Mouse (Mus musculus): ENCODE results near the gene Krt78. TPM values are rescaled to one million over a fixed set of nuclear protein-coding genes. Genes with fewer than 3 reads are reported as not detected.

Krt78 gene
- polyA plus RNA-seq, 1 experiment from 2014 or later: not detected

GRCm38 (mm10) chr15:101922296-101922695 is 31.8 kb downstream of the Krt78 start:
- H3K36me3 ChIP-seq: no peaks in the 10 kb centered on the region
- H3K4me2 ChIP-seq (replicated peaks): no peak overlapping the region
- H3K9ac ChIP-seq (replicated peaks): no peak overlapping the region
- H3K9me3 ChIP-seq: no peaks in the 10 kb centered on the region
- H3K27ac ChIP-seq (replicated peaks): no peak overlapping the region
- no peak overlapping the region for H3K4me3 ChIP-seq
- no peaks in the 10 kb centered on the region for H3K27me3 ChIP-seq
- no peaks in the 10 kb centered on the region for H3K4me1 ChIP-seq
- WGBS: 83% methylated on average over 2 of the region's 2 CpGs
- ATAC-seq (ENCODE audit: low FRiP score, low read depth): no peak

- ATAC-seq (ENCODE audit: low FRiP score, low read depth): no peak
- no peaks in the 10 kb centered on the region for H3K36me3 ChIP-seq
- H3K27ac ChIP-seq (replicated peaks): no peak overlapping the region
- no peaks in the 10 kb centered on the region for H3K4me1 ChIP-seq
- no peak overlapping the region for H3K9ac ChIP-seq (replicated peaks)
- no peak overlapping the region for H3K4me2 ChIP-seq (replicated peaks)
- no peaks in the 10 kb centered on the region for H3K9me3 ChIP-seq
- no peaks in the 10 kb centered on the region for H3K27me3 ChIP-seq
- WGBS: 78% methylated on average over 2 of the region's 2 CpGs
- no peak overlapping the region for H3K4me3 ChIP-seq
Measured at GRCm38 (mm10) chr15:101916072-101916471, 38.0 kb downstream of the Krt78 start.

- ATAC-seq (ENCODE audit: low FRiP score, low read depth): no peak
- whole genome bisulfite sequencing: 88% methylated on average over 5 of the region's 5 CpGs
- H3K27ac ChIP-seq (replicated peaks): no peak overlapping the region
- no peaks in the 10 kb centered on the region for H3K36me3 ChIP-seq
- H3K4me3 ChIP-seq: no peak overlapping the region
- H3K9ac ChIP-seq (replicated peaks): no peak overlapping the region
- H3K4me1 ChIP-seq: no peaks in the 10 kb centered on the region
- no peaks in the 10 kb centered on the region for H3K27me3 ChIP-seq
- H3K4me2 ChIP-seq (replicated peaks): no peak overlapping the region
- no peaks in the 10 kb centered on the region for H3K9me3 ChIP-seq
Measured at GRCm38 (mm10) chr15:101904849-101905248, 49.2 kb downstream of the Krt78 start.

GRCm38 (mm10) chr15:101902171-101903149 is 51.6 kb downstream of the Krt78 start:
- Histone ChIP-seq H3K9ac (replicated peaks) (no peak overlapping the region), H3K4me3 (no peak overlapping the region), H3K4me2 (replicated peaks) (no peak overlapping the region), H3K27ac (replicated peaks) (no peak overlapping the region), H3K27me3 (no peaks in the 10 kb centered on the region), H3K9me3 (no peaks in the 10 kb centered on the region), H3K4me1 (no peaks in the 10 kb centered on the region), H3K36me3 (no peaks in the 10 kb centered on the region)
- no peak for ATAC-seq (ENCODE audit: low FRiP score, low read depth)
- 54% methylated on average over 12 of the region's 12 CpGs for WGBS

Other genes starting within 250 kb of the Krt78 start
- gene Krt5, start 241.4 kb downstream of the Krt78 start, polyA plus RNA-seq (2016; fragmentation: Nextera tagmentation; extraction: Ambion mirVana): 5.3 and 7.9 TPM in 2 replicates
- not detected in 2 replicates for gene Krt71, start 211.2 kb downstream of the Krt78 start, polyA plus RNA-seq (2016; fragmentation: Nextera tagmentation; extraction: Ambion mirVana)
- not detected in 2 replicates for gene Krt72, start 167.8 kb downstream of the Krt78 start, polyA plus RNA-seq (2016; fragmentation: Nextera tagmentation; extraction: Ambion mirVana)
- 0.34 TPM in 2 replicates for gene Krt73, start 151.9 kb downstream of the Krt78 start, polyA plus RNA-seq (2016; fragmentation: Nextera tagmentation; extraction: Ambion mirVana)
- gene Krt2, start 136.1 kb downstream of the Krt78 start, polyA plus RNA-seq (2016; fragmentation: Nextera tagmentation; extraction: Ambion mirVana): not detected in 2 replicates
- gene Krt1, start 103.5 kb downstream of the Krt78 start, polyA plus RNA-seq (2016; fragmentation: Nextera tagmentation; extraction: Ambion mirVana): 2.3 and 4.6 TPM in 2 replicates
- not detected in 2 replicates for gene Krt77, start 84.6 kb downstream of the Krt78 start, polyA plus RNA-seq (2016; fragmentation: Nextera tagmentation; extraction: Ambion mirVana)
- not detected in 2 replicates for gene Krt76, start 61.4 kb downstream of the Krt78 start, polyA plus RNA-seq (2016; fragmentation: Nextera tagmentation; extraction: Ambion mirVana)
- not detected in 2 replicates for gene Krt4, start 29.6 kb downstream of the Krt78 start, polyA plus RNA-seq (2016; fragmentation: Nextera tagmentation; extraction: Ambion mirVana)
- gene Krt79, start 14.0 kb downstream of the Krt78 start, polyA plus RNA-seq (2016; fragmentation: Nextera tagmentation; extraction: Ambion mirVana): 0.14 and 0.27 TPM in 2 replicates
- 6.2 and 8.4 TPM in 2 replicates for gene Krt8, start 50.2 kb upstream of the Krt78 start, polyA plus RNA-seq (2016; fragmentation: Nextera tagmentation; extraction: Ambion mirVana)
- gene Krt18, start 73.9 kb upstream of the Krt78 start, polyA plus RNA-seq (2016; fragmentation: Nextera tagmentation; extraction: Ambion mirVana): 3.2 and 4.3 TPM in 2 replicates
- 98.7 and 100 TPM in 2 replicates for gene Eif4b, start 119.5 kb upstream of the Krt78 start, polyA plus RNA-seq (2016; fragmentation: Nextera tagmentation; extraction: Ambion mirVana)
- 13.3 and 14.1 TPM in 2 replicates for gene Tns2, start 146.1 kb upstream of the Krt78 start, polyA plus RNA-seq (2016; fragmentation: Nextera tagmentation; extraction: Ambion mirVana)
- gene Spryd3, start 181.9 kb upstream of the Krt78 start, polyA plus RNA-seq (2016; fragmentation: Nextera tagmentation; extraction: Ambion mirVana): 19.3 and 20.2 TPM in 2 replicates
- 0.32 and 0.42 TPM in 2 replicates for gene Igfbp6, start 190.1 kb upstream of the Krt78 start, polyA plus RNA-seq (2016; fragmentation: Nextera tagmentation; extraction: Ambion mirVana)
- 0.10 and 0.14 TPM in 2 replicates for gene Soat2, start 196.2 kb upstream of the Krt78 start, polyA plus RNA-seq (2016; fragmentation: Nextera tagmentation; extraction: Ambion mirVana)
- 108 and 110 TPM in 2 replicates for gene Zfp740, start 249.0 kb upstream of the Krt78 start, polyA plus RNA-seq (2016; fragmentation: Nextera tagmentation; extraction: Ambion mirVana)

Data from midbrain, embryonic 12.5 days (tissue).